Mouse (Mus musculus) retina, embryonic 14.5 days (tissue): ENCODE results near the gene Stk32c.

Experiments used
- DNase-seq: peaks from one replicate; pipeline ENCODE4 v3.0.0-alpha.2; 2015; ENCODE audit warnings: low spot score

The Stk32c gene

DNA sequence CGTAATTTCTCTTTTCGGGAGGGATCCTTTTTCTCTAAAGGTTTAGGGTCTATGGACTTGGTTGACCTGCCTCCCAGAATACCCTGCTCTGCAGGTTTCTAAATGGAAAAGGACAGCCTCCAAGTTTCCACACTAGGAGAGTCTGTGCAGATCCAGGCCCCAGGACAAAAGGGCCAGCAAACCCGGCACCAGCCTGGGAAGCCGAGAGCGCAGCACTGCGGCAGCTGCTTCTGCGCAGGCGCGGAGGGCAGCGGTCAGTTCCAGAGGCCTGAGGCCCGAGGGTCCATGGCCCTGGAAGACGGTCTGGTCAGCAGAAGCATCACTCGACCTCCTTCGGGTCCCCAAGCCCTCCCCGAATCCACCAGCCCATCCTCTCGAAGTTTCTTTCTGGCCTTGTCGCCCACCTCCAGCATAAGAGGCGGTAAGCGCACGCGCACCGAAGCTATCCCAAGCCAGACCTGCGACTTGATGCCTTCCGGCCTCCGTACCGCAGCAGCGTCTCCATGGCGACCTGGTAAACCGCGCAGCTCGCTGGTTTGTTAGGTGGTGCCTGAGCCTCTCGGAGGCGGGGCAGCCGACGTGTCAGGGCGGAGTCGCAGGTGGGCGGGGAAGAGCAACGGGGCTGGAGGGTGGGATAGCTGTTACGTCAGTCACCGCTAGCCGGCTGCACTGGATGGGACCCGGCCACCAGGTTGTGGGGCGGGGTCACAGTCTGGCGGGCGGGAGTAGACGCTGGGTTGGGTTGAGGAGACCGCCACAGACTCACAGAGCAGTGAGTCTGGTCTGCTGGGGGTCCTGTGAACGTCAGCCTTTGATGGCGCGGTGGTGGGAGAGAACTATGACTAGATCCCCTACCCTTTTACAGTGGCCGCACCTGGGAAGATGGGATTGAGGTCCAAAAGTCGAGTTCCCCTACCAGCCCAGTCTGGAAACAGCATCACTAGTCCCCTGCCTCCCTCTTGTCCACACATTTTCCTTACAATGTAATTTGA, at the start of gene Stk32c, which contains the start of gene Lrrc27:
Gene Stk32c, minus strand, starts transcription at position 554 of the 992 bp plus-strand sequence.
Gene Lrrc27, plus strand, starts transcription at position 235 of the 992 bp plus-strand sequence.
- peak; percentile 97 for DNase-seq

DNA sequence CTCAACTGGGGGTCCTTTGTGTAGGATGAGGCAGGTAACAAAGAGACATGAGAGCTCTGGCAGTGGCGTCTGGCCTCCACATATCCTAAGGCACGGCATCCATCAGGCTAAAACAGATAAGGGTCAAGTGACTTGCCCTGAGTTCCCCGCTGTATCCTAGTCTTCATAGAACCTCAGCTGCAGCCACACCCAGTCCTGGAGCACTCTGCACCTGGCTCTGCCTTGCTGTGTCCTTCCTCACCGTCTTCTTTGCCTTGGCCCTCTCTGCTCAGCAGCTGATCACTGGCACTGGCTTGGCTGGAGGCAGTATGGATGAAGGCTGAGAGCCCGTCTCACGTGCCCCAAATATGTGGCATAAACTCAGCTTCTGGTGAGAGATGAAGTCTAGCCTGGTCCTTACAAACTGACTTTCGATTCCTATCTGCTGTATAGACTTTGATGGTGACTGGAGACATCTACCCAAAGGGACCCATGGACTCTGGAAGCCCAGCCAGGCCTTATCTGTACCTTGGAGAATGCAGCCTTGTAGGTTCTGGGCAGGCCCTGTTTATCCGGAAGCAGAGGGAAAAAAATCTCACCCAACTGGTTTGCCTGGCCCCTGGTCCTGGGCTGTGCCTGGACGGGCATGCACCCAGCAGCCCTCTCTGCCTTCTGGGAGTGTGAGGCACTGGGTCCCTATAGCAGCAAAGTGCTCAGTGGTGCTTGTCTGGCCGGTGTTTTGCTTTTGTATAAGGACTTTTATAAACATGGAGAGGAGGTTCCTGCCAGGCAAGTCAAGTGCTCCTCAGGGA, 44.8 kb upstream of the Stk32c start:
- no peak for DNase-seq

DNA sequence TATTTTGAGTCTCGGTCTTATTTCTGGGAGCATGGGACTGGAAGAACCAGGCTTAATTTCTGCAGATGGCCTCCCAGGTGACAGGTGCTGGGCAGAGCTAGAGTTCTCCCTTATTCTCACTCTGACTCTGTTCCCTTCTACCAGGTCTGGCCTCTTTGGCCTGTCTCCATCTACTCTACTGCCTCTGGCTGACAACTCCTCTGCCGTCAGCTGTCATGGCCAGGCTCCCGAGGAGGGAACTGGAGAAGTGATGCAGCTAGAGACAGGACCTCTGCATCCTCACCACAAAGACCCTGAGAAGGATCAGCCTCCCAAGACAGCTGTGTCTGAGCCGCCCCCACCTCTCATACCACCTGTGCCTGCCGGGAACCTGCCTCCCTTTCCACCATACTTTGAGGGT, 41.5 kb upstream of the Stk32c start:
- no peak for DNase-seq

DNA sequence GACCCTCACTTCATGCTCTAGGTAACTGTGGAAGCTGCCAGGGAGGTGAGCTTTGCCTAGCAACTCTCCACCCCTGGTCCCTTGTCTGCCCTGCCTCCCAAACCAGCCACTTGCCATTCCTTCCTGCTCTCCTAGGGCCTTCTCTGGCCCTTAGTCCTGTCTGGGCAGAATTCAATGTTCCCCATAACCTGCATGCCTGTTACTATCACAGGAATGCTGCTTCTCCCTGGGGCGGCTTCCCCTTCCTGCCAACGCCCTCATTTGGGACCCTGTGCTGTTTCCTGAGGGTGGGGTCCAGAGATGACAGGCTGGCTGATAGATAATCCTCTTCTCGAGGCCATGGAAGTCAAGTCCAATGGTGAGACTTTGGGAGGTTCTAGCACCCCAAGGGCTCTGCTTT, 40.4 kb upstream of the Stk32c start:
- no peak for DNase-seq

DNA sequence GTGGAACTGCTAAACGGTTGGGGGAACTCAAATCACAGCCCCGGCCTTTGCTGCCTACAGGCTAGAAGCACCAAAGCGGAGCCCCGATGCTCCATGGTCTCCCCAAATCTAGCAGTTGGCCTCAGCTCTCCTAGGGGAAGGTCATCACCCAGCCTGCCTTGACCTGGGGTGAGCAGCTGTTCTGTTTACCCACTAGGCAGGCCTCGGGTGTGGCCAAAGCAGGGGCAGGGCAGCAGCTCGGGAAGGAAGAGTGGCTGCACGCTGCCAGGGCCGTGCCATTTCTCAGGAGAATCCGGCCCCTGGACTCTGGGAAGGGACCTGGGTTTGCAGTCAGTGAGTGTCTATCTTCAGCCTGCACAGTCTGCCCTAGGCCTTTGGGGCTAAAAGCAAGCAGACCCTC, 39.9 kb upstream of the Stk32c start:
- DNase-seq: no peak

DNA sequence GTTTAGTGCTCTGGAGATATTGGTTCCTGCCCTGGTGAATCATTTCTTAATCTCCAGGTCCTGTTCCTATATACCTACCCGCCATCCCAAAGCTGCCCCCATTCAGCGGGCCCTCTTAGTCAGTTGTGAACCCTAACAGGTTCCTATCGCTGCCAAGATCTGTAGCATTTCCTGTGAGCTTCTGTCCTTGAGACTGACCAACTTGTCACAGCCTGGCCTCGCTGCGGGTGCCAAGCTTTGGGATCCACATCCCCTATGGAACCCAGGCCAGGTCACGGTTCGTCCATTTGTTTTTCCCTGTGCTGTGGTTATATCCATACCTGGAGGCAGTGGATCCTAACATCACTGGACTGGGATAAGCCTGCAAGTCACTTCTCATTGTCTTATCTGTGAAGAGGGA, 39.5 kb upstream of the Stk32c start:
- no peak for DNase-seq

DNA sequence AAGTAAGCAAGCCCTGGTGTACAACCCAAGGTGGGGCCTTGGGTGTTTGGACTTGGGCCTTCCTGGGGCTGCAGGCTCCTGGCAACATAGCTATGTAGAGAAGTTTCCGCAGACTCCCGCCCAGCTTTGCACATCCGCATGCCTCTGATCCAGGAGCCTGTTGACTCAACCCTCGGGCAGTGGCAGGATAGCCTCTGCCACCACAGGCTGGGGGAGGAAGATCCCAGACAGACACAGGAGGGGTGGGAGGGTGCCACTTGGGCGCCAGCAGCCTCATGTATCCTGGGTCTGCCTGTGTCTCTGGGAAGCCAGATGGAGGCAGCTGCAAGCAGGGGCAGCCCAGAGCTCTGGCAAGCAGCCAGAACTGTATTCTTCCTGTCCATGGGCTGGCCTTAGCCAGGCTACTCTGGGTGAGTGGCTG, 38.8 kb upstream of the Stk32c start:
- no peak for DNase-seq

DNA sequence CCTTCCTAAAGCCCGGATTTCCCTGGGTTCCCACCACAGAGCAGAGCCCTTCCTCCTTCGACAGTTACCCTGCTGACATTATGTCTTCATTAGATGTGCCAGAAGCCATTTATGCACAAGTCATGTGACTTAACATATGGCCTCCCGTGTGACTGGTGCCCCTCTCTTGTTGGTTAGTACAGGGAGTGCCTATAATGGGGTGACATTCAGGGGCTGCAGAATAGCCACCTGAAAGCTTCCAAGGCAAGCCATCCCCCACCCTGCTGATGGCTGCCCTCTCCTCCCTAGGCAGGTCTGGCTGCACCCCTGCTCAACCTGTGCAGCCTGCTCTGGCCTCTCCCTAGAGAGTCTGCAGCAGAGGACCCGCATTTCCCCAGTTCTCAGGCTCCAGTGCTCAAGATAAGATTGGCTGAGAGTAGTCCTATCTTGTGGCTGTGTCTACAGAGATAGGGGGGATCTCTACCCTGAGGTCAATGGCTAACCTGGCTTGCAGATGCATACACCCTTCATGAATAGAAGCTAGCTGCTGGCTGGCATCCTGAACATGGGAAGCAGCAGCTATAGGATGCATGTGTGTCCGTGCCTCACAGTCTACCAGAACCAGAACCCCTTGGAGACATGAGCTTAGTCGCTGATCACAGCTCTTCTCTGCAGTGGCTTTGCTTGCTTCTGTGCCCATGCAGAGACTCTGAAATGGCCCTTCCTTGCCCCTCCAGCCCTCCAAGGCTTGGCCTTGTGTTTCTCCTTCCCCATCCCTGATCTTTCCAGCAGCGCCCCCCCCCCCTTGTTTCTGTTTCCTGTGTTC, 36.5 kb upstream of the Stk32c start:
- no peak for DNase-seq

DNA sequence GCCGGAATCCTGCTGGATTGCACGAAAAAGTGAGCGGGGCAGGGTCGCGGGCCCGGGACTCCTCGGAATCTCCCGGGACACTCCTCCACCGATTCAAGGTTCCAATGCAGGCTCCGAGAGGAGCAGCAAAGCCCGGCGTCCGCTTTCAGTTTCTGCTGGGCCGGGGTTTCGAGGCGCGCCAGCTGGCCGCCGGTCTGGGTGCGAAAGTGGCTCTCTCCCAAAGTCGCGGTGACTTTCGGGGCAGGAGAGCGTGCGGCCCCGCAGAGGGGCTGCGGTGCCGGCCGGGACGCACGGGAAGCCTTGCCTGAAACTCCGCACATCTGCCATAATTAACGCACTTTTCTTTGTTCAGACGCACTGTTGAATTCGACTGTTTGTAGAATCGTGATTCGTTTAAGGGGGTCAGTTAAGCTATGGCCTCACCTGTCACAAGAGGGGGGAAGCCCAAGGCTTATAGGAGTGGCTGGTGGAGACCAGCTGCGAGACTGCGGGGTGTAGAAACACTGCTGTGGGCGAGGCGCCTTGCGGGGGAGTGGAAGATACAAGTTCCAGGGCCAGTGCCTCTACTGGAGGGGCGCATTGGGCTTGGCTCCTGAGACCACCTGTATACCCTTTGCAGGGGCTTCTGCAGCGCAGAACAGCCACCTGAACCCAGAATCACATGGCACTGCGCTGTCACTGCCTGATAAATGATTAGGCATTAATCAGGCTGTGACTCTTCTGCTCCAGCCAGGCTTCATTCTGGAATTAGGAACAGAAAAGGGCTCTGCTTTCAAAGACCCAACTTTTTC, 35.7 kb upstream of the Stk32c start:
- DNase-seq: peak; percentile 33

DNA sequence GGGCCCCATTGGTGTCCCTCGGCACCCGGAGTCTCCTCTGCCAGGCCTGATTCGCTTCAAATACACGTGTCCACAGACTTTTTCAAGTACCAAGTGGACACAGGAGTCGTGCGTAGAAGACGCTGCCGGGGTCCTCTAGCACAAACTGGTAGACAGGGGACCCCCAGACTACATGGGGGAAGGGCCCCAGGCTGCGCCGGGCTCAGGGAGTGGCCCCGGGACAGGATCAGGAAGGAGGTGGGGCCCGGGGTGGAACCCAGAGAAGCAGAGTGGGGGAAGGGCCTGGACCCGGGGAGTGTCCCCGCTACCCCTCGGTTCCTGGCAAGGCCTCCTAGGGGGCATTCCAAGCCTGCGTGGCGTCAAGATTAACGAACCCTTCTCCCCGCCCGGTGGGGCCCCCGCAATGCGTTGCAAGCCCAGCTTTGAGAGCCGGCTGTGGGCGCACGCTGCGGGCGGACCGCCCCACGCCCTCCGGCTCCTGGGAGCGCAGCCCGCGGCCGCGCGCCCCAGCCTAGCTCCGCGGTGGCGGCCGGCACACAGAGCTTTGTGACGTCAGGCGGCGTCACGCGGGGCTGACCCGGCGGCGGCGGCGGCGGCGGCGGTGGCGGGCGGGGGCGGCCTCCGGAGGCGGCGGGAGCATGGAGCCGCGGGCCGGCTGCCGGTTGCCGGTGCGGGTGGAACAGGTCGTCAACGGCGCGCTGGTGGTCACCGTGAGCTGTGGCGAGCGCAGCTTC, 34.9 kb upstream of the Stk32c start, which contains the start of gene Pwwp2b:
Gene Pwwp2b, plus strand, starts transcription at position 602 of the 734 bp plus-strand sequence.
- peak; percentile 77 for DNase-seq

DNA sequence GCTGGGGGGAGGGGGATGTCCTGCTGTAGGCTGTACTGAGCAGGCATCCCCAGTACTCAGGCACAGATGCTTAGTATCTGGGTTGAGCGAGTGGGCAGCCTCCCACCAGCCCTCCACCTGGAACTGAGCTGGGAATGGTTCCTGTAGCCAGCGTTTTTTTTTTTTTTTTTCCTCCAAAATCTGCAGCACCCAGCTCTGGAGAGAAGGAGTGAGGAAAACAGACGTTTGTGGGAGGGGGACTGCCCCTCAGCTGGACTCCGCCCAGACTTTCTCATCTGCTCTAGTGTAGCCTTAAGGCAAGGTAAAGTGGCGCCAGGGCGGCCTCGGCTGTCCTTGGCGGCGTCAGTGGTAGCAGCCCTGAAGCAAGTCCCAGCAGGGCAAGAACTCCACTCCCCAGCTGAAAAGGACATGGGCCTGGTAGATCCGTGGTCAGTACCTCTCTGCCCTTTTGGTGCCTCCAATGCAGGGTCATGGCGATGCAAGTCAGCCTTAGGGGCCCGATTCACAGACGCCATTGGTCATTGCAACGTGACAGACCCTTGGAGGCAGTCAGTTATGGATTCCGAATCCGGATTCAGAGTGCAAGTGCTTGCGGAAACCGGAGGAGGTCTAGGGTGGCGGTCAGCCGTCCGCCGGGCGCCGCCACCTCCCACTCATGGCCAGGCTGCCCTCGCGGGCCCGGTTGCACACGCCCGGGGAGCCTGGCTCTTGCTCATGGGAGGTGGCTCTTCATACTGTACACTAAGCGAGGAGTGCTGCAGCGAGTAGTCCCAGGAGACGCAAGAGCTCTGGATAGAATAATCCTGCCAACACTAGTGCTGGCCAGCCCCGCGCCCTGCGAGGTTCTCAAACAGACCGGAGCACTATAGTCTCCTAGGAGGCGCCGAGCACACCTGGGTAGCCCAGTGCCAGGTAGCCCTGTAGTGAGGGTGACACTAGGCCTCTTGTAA, 34.1 kb upstream of the Stk32c start:
- DNase-seq: peak; percentile 50

DNA sequence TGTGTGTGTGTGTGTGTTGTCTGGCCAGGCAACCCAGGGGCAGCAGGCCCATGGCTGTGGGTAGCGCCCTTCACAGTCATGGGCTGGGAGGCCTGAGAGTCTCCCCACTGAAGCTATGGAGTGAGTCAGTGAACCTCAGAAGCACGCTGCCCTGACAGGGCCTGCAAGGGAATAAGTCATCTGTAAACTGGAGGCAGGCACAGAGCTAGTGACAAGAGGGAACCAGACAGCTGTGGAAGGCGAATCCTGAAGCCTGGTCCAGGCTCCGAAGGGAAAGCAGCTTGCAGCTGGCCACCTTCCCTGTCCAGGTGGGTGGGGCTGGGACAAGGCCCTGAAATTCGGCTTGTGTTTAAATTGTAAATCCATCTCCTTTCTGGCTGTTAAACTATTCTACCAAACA, 33.0 kb upstream of the Stk32c start:
- peak; percentile 32 for DNase-seq

DNA sequence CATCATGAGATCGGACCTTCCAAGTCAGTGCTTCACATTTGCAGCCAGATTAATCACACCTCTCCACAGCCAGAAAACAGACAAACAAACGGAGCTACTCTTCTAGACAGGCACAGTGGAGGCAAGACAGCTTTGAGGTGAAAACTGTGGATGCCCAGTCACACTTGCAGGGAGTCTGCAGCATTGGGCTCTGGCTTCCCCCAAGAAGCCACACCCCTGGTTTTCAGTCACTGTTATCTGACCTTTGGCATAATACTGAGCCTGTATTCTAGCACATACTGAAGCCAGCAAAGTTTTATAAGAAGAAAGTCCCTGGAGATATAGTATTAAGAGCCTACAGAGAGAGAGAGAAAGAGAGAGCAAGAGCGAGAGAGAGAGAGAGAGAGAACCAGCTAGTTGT, 26.3 kb upstream of the Stk32c start:
- no peak for DNase-seq

DNA sequence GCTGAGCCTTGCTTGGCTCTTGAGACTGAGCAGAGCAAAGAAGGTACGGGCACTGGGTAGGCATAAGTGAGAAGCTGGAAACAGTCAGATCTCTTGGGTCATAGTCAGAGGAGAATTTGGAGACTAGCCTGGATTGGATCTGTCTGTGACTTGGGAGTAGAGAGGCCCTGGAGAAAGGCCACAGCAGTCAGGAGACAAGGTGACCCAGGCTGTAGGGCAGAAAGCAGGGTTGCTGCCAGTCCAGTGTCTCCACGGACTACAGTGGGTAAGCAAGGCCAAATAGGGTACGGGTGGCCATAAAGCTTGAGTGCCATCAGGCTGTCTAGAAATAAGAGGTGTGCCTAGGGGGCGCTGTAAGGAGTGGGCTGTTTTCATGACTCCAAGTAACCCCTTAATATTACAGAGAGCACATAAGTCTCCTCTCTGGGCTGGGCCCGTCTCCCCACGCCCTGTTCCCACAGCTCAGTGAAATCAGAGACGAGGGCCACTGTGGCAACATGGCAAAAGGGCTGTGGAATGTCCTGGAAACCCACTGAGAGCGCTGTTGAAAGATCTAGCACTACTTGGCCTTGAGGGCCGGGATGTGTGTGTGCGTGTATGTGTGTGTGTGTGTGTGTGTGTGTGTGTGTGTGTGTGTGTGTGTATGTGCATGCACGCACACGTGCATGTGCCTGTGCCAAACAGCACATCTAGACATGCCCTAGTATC, 22.7 kb upstream of the Stk32c start:
- DNase-seq: no peak

DNA sequence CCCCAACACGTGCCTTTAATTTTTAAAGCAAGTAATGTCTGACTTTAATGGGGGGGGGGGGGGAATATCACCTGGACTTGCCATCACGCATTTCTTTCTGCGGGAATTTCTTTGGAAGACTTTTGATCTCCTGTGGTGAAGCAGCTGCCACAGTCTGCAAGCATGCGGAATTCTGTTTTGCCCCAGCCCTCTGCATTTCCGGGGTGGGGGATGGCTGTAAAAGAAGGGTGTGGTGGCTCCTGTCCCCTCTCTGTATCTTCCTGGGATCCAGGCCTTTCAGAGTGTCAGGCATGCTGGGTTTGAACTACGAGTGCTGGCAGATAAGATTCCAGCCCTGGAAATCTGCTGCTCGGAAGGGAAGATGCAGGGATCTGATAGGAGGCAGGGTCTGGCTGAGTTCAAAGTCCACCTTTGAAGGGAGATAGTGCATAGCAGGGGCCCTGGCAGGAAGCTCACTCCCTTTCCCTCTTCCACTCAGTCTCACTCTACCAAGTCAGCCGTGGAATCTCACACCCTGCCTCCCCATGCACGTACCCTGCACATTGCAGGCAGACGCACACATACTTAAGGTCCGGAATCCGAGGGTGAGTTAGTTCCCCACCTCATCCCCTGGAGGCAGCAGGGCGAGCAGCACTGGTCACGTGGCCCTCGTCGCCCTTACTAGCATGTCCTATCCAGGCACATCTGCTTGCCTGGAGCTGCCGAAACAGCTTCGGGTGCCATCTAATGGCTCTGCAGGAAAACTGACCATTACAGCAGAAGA, 21.5 kb upstream of the Stk32c start:
- peak; percentile 80 for DNase-seq

DNA sequence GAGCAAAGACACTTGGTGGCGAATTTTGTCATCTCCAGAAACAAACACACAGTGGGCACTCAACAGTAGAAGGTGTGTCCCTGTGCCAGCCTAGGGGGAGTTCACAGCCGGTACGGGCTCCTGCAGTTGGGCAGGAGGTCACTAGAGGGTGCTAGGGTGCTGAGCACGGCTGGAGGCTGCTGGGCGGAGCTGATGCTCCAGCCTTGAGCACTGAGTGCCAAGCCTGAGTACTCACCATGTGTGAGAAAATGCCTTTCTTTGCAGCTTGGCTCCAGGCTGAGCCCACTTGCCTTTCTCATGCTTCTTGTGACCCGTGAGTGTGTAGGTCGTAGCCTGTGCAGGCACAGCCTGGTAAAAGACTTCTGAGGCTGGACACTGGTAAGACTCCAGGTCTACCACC, 20.6 kb upstream of the Stk32c start:
- peak; percentile 92 for DNase-seq

DNA sequence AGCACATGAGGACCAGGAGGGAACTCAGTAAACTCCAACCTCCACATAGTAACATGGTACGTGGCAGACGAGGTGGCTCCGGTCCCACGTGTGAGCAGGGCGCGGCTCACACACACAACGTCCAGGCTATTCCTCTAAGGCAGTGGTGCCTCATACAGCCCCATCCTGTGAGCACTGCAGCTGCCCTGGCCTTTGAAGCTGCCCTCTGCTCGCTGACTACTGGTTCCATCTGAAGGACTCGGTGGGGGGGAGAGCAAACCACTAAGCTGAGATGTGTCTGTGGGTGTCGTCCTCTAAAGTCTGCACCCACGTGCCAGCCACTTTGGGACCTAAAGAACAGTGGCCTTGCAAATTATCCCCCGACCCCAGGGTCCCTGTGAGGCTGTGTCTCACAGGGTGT, 17.1 kb upstream of the Stk32c start:
- no peak for DNase-seq

DNA sequence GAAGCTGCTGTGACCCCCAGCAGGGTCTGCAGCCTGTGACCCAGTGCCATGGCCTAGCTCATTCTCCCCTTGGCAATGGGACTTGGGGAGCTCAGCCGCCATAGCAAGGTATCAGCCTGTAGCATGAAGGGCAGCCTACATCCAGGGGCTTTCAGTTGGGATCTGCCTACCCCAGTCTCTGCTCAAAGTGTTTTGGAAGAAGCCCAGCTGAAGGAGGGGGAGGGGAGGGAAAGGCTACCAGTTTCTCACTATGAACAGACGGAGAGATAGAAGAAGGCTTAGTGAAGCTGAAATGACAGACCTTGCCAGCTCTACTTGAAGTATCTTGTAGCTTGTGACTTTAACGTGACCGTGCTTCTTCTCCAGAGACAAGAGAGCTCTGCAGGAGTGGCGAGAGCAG, 16.7 kb upstream of the Stk32c start:
- no peak for DNase-seq
